Mouse (Mus musculus) adrenal gland, postnatal 25 days (tissue): Measurements from ENCODE around the gene Phf3. TPM values are rescaled to one million over a fixed set of nuclear protein-coding genes. Genes with fewer than 3 reads are reported as not detected.

Source experiments
- DNase-seq: peaks from one replicate; pipeline ENCODE4 v3.0.0; 2021; ENCODE audit warnings: mixed read lengths
- total RNA-seq: library from RNA; stranded (reverse); gene quantifications from 2 replicates; pipeline ENCODE4 v1.2.3, GENCODE M21; 2021

Gene Phf3
- total RNA-seq, 1 experiment from 2014 or later = 105 TPM

GRCm38 (mm10) chr1:30819414-30819813 lies 54.3 kb downstream of the Phf3 start:
- no peak for DNase-seq

GRCm38 (mm10) chr1:30815609-30816008 lies 58.1 kb downstream of the Phf3 start:
- no peak for DNase-seq

GRCm38 (mm10) chr1:30814987-30815386 lies 58.7 kb downstream of the Phf3 start:
- DNase-seq = no peak

GRCm38 (mm10) chr1:30808101-30808699 lies 65.5 kb downstream of the Phf3 start:
- no peak for DNase-seq

GRCm38 (mm10) chr1:30805688-30806285 lies 67.9 kb downstream of the Phf3 start:
- DNase-seq = no peak

GRCm38 (mm10) chr1:30804919-30805318 lies 68.8 kb downstream of the Phf3 start:
- no peak for DNase-seq

GRCm38 (mm10) chr1:30801911-30802310 lies 71.8 kb downstream of the Phf3 start:
- no peak for DNase-seq

- DNase-seq = no peak
Observed at GRCm38 (mm10) chr1:30799277-30799834, 74.4 kb downstream of the Phf3 start.

- no peak for DNase-seq
Observed at GRCm38 (mm10) chr1:30794606-30795005, 79.1 kb downstream of the Phf3 start.

- DNase-seq = no peak
Observed at GRCm38 (mm10) chr1:30793357-30793883, 80.3 kb downstream of the Phf3 start.

- no peak for DNase-seq
Observed at GRCm38 (mm10) chr1:30792935-30793334, 80.8 kb downstream of the Phf3 start.

- DNase-seq = no peak
Observed at GRCm38 (mm10) chr1:30790220-30790619, 83.5 kb downstream of the Phf3 start.

- no peak for DNase-seq
Observed at GRCm38 (mm10) chr1:30789689-30790088, 84.0 kb downstream of the Phf3 start.

- DNase-seq = no peak
Observed at GRCm38 (mm10) chr1:30789001-30789400, 84.7 kb downstream of the Phf3 start.

- DNase-seq = no peak
Observed at GRCm38 (mm10) chr1:30786583-30786982, 87.1 kb downstream of the Phf3 start.

- no peak for DNase-seq
Observed at GRCm38 (mm10) chr1:30783741-30784140, 90.0 kb downstream of the Phf3 start.

- no peak for DNase-seq
Observed at GRCm38 (mm10) chr1:30780293-30780692, 93.4 kb downstream of the Phf3 start.

- DNase-seq = no peak
Observed at GRCm38 (mm10) chr1:30779562-30779961, 94.2 kb downstream of the Phf3 start.

- peak; percentile 21 for DNase-seq
Observed at GRCm38 (mm10) chr1:30778374-30779005, 95.2 kb downstream of the Phf3 start.

GRCm38 (mm10) chr1:30776196-30776595 lies 97.5 kb downstream of the Phf3 start:
- DNase-seq = no peak

GRCm38 (mm10) chr1:30773662-30774061 lies 100.1 kb downstream of the Phf3 start:
- no peak for DNase-seq

GRCm38 (mm10) chr1:30772851-30773250 lies 100.9 kb downstream of the Phf3 start:
- DNase-seq = no peak

GRCm38 (mm10) chr1:30771772-30772171 lies 101.9 kb downstream of the Phf3 start:
- DNase-seq = peak; percentile 30
